Mouse (Mus musculus) B cell, adult (primary cell): ENCODE measurements around the gene Cenpt. TPM values are rescaled to one million over a fixed set of nuclear protein-coding genes. Genes with fewer than 3 reads are reported as not detected.

Experiments
- total RNA-seq: library from RNA; stranded (reverse); gene quantifications from 4 replicates; pipeline ENCODE4 v1.2.4, GENCODE M21; 2023; ENCODE audit not compliant: inconsistent age

Cenpt gene
- 16.0 to 21.7 TPM (median 18.8 TPM) in 4 replicates for total RNA-seq

GRCm38 (mm10) chr8:105853178-105853577, at the start of gene Cenpt:
Cenpt (minus strand) TSS chr8:105853278.

GRCm38 (mm10) chr8:105900180-105900940, 47.3 kb upstream of the Cenpt start, which contains the start of gene Pskh1:
Pskh1 (plus strand) TSS chr8:105900441.

GRCm38 (mm10) chr8:105893339-105893738, 40.3 kb upstream of the Cenpt start, which contains the start of gene Nrn1l:
Nrn1l (plus strand) TSS chr8:105893567.

GRCm38 (mm10) chr8:105880754-105881520, 27.9 kb upstream of the Cenpt start, which contains the start of gene Edc4:
Edc4 (plus strand) TSS chr8:105880881.

GRCm38 (mm10) chr8:105860143-105860981, 7.3 kb upstream of the Cenpt start, which contains the start of gene Nutf2:
Nutf2 (plus strand) TSS chr8:105860580.

GRCm38 (mm10) chr8:105854715-105855216, 1.7 kb upstream of the Cenpt start, which contains the start of gene Thap11:
Thap11 (plus strand) TSS chr8:105855132.

GRCm38 (mm10) chr8:105826861-105827848, 25.9 kb downstream of the Cenpt start, which contains the start of the genes Ranbp10 and Tsnaxip1:
Ranbp10 (minus strand) TSS chr8:105827350.
Tsnaxip1 (plus strand) TSS chr8:105827731.

Other genes starting within 250 kb of the Cenpt start
- gene Ripor1, start 248.0 kb downstream of the Cenpt start, total RNA-seq = 25.4 to 27.6 TPM (median 26.1 TPM) in 4 replicates
- gene Ctcf, start 216.7 kb downstream of the Cenpt start, total RNA-seq = 187 to 204 TPM (median 199 TPM) in 4 replicates
- not detected in 4 replicates for gene Agrp, start 215.9 kb downstream of the Cenpt start, total RNA-seq
- gene Carmil2, start 167.0 kb downstream of the Cenpt start, total RNA-seq = 151 to 166 TPM (median 159 TPM) in 4 replicates
- gene Acd, start 152.2 kb downstream of the Cenpt start, total RNA-seq = 95.0 to 102 TPM (median 100 TPM) in 4 replicates
- 13.5 to 18.8 TPM (median 16.4 TPM) in 4 replicates for gene Pard6a, start 152.1 kb downstream of the Cenpt start, total RNA-seq
- not detected in 4 replicates for gene 4933405L10Rik, start 145.6 kb downstream of the Cenpt start, total RNA-seq
- gene Enkd1, start 145.1 kb downstream of the Cenpt start, total RNA-seq = 2.8 to 3.9 TPM (median 3.5 TPM) in 4 replicates
- 0.80 to 3.7 TPM (median 2.0 TPM) in 4 replicates for gene Gfod2, start 94.6 kb downstream of the Cenpt start, total RNA-seq
- gene Ranbp10, start 25.9 kb downstream of the Cenpt start, total RNA-seq = 33.7 to 40.7 TPM (median 34.1 TPM) in 4 replicates
- 1.1 to 1.6 TPM (median 1.3 TPM) in 3 of 4 replicates, not detected in the other for gene Tsnaxip1, start 25.5 kb downstream of the Cenpt start, total RNA-seq
- gene Thap11, start 1.9 kb upstream of the Cenpt start, total RNA-seq = 14.8 to 18.3 TPM (median 15.5 TPM) in 4 replicates
- 3.8 to 36.5 TPM (median 24.9 TPM) in 4 replicates for gene Nutf2, start 7.3 kb upstream of the Cenpt start, total RNA-seq
- 74.7 to 93.2 TPM (median 78.6 TPM) in 4 replicates for gene Edc4, start 27.6 kb upstream of the Cenpt start, total RNA-seq
- 0.97 to 2.0 TPM (median 1.5 TPM) in 4 replicates for gene Nrn1l, start 40.3 kb upstream of the Cenpt start, total RNA-seq
- 23.9 to 26.9 TPM (median 25.8 TPM) in 4 replicates for gene Pskh1, start 47.2 kb upstream of the Cenpt start, total RNA-seq
- gene Ctrl, start 80.6 kb upstream of the Cenpt start, total RNA-seq = 2.1 to 5.5 TPM (median 3.4 TPM) in 4 replicates
- gene Psmb10, start 85.2 kb upstream of the Cenpt start, total RNA-seq = 123 to 171 TPM (median 149 TPM) in 4 replicates
- 0.39 to 0.51 TPM in 2 of 4 replicates, not detected in the others for gene Lcat, start 90.1 kb upstream of the Cenpt start, total RNA-seq
- gene Slc12a4, start 112.8 kb upstream of the Cenpt start, total RNA-seq = 10.4 to 17.1 TPM (median 12.3 TPM) in 4 replicates
- gene Dpep3, start 126.2 kb upstream of the Cenpt start, total RNA-seq = not detected in 4 replicates
- gene Dus2, start 138.1 kb upstream of the Cenpt start, total RNA-seq = 30.7 to 40.1 TPM (median 34.2 TPM) in 4 replicates
- gene Dpep2nb, start 152.7 kb upstream of the Cenpt start, total RNA-seq = not detected in 4 replicates
- 7.0 to 8.3 TPM (median 7.8 TPM) in 4 replicates for gene Ddx28, start 158.6 kb upstream of the Cenpt start, total RNA-seq
- 166 to 190 TPM (median 187 TPM) in 4 replicates for gene Nfatc3, start 205.6 kb upstream of the Cenpt start, total RNA-seq